Mouse (Mus musculus) kidney, postnatal 0 days (tissue): ENCODE measurements around the gene Slc9a9. TPM values are rescaled to one million over a fixed set of nuclear protein-coding genes. Genes with fewer than 3 reads are reported as not detected.

Experiments used
- ATAC-seq: fragments of 200-750 bp; cut with Nextera tagmentation; replicated peaks from 2 replicates; pipeline ENCODE4 v1.8.0; 2017; ENCODE audit warnings: low read depth, moderate number of reproducible peaks, moderate TSS enrichment, moderate library complexity; ENCODE audit not compliant: low FRiP score
- DNase-seq: peaks from one replicate; pipeline ENCODE4 v3.0.0-alpha.2; 2016; ENCODE audit warnings: low spot score
- H3K27ac ChIP-seq: fragments of 300-500 bp; sonication (generic); 2 replicates; pipeline ENCODE4 v1.5.1; 2014; ENCODE audit warnings: mild to moderate bottlenecking
- H3K27me3 ChIP-seq: fragments of 300-500 bp; sonication (generic); 2 replicates; pipeline ENCODE4 v1.6.1; 2014; ENCODE audit warnings: low read length, mixed read lengths; ENCODE audit not compliant: insufficient read depth
- H3K36me3 ChIP-seq: fragments of 300-500 bp; sonication (generic); 2 replicates; pipeline ENCODE4 v1.6.1; 2014; ENCODE audit warnings: low read length, mixed read lengths; ENCODE audit not compliant: insufficient read depth
- H3K4me1 ChIP-seq: fragments of 300-500 bp; sonication (generic); replicated peaks from 2 replicates; pipeline ENCODE4 v1.6.1; 2014; ENCODE audit warnings: antibody characterized with exemption, low read length, mixed read lengths; ENCODE audit not compliant: insufficient read depth
- H3K4me2 ChIP-seq: fragments of 300-500 bp; sonication (generic); 2 replicates; pipeline ENCODE4 v1.6.1; 2014; ENCODE audit warnings: mild to moderate bottlenecking, low read length, moderate library complexity, mixed read lengths
- H3K4me3 ChIP-seq: fragments of 300-500 bp; sonication (generic); replicated peaks from 2 replicates; pipeline ENCODE4 v1.5.1; 2014; ENCODE audit warnings: low read depth, low read length
- H3K9ac ChIP-seq: fragments of 300-500 bp; sonication (generic); 2 replicates; pipeline ENCODE4 v1.6.1; 2014; ENCODE audit warnings: low read depth, low read length
- H3K9me3 ChIP-seq: fragments of 300-500 bp; sonication (generic); replicated peaks from 2 replicates; pipeline ENCODE4 v1.6.1; 2016; ENCODE audit warnings: low read length, inconsistent platforms, mixed read lengths
- CTCF ChIP-seq: IDR thresholded peaks from 2 replicates; pipeline ENCODE4 v1.5.1; 2016; ENCODE audit warnings: antibody characterized with exemption, low read depth, mild to moderate bottlenecking, moderate library complexity
- WGBS: fragments of 180-500 bp; shearing (Covaris S2); extraction: QIAGEN DNeasy Blood & Tissue Kit; methylation state at CpG from one replicate; pipeline ENCODE4 v1.1.7; 2014; 5-methylcytosine and 5-hydroxymethylcytosine counted together
- microRNA-seq: library from miRNA; unstranded; fragments of <30 nt; microRNA quantifications from one replicate; pipeline ENCODE4, GENCODE M21; 2016
- polyA plus RNA-seq: library from polyadenylated mRNA; unstranded; fragments of >200 nt; fragmentation: Nextera tagmentation; extraction: Ambion mirVana; gene quantifications from 2 replicates; pipeline ENCODE4 v1.2.1, GENCODE M21; 2015

The Slc9a9 gene
- polyA plus RNA-seq, 1 experiment from 2014 or later, result 2.6 TPM

DNA sequence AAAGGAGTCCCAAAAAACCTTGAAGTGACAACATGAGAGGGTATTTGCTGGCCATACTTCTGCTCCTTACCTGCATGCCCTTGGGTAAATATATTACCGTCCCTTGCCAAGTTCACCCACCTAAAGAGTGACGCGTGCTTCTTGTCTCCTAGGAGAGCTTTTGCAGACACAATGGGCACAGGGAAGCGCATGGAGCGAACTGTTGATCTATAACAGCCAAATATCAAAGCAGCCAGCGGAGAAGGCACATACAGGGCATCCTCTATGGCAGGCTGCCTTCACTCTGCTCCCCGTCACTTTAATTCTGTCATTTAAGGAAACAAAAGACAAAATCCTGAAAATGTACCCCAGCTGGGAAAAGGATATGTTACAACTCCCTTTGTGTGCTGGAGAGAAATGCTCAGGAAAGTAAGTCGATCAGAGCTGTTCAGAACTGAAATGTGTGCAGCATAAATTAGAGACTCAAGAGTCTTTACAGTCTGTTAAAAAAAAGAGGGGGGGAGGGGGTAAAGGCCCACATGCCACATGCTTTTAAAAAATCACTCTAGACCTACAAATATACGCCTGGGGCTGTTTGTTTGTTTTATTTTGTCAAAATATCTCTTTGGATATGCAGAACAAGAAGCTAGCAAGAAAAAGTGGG, 594.3 kb downstream of the Slc9a9 start:
- ATAC-seq (no peak), DNase-seq (peak; percentile 21)
- H3K9ac ChIP-seq, result no peak overlapping the region
- no peak overlapping the region for H3K27ac ChIP-seq
- TF ChIP-seq CTCF, result no peak
- no peaks in the 10 kb centered on the region for H3K36me3 ChIP-seq
- WGBS, result 65% methylated on average over 9 of the region's 9 CpGs
- no peak overlapping the region for H3K4me3 ChIP-seq
- H3K27me3 ChIP-seq, result no peaks in the 10 kb centered on the region
- no peak overlapping the region for H3K4me2 ChIP-seq
- H3K4me1 ChIP-seq, result no peaks in the 10 kb centered on the region
- no peaks in the 10 kb centered on the region for H3K9me3 ChIP-seq

GRCm38 (mm10) chr9:95266179-95266578, 596.5 kb downstream of the Slc9a9 start:
- DNase-seq, result no peak
- no peak for TF ChIP-seq CTCF
- no peaks in the 10 kb centered on the region for H3K9me3 ChIP-seq
- no peak overlapping the region for H3K4me3 ChIP-seq
- 41% methylated on average over 2 of the region's 2 CpGs for WGBS
- ATAC-seq, result no peak
- no peak overlapping the region for H3K9ac ChIP-seq
- no peaks in the 10 kb centered on the region for H3K36me3 ChIP-seq
- no peaks in the 10 kb centered on the region for H3K4me1 ChIP-seq
- H3K4me2 ChIP-seq, result no peak overlapping the region
- no peak overlapping the region for H3K27ac ChIP-seq
- no peaks in the 10 kb centered on the region for H3K27me3 ChIP-seq

- Histone ChIP-seq H3K27me3 (no peaks in the 10 kb centered on the region), H3K9ac (no peak overlapping the region), H3K4me3 (no peak overlapping the region), H3K9me3 (no peaks in the 10 kb centered on the region), H3K4me2 (no peak overlapping the region), H3K36me3 (no peaks in the 10 kb centered on the region), H3K27ac (no peak overlapping the region), H3K4me1 (no peaks in the 10 kb centered on the region)
- DNase-seq (no peak), ATAC-seq (no peak)
- TF ChIP-seq CTCF, result no peak
- WGBS, result 51% methylated on average over 2 of the region's 2 CpGs
Measured at GRCm38 (mm10) chr9:95266924-95267323, 597.2 kb downstream of the Slc9a9 start.

- WGBS, result 55% methylated on average over 10 of the region's 10 CpGs
- H3K4me3 ChIP-seq, result no peak overlapping the region
- ATAC-seq (no peak), DNase-seq (peak; percentile 63)
- H3K9me3 ChIP-seq, result no peaks in the 10 kb centered on the region
- H3K27ac ChIP-seq, result no peak overlapping the region
- TF ChIP-seq CTCF, result no peak
- no peaks in the 10 kb centered on the region for H3K36me3 ChIP-seq
- no peaks in the 10 kb centered on the region for H3K27me3 ChIP-seq
- H3K4me2 ChIP-seq, result no peak overlapping the region
- H3K9ac ChIP-seq, result no peak overlapping the region
- 0 out of 2 replicates have a peak, but pooled peaks cover 4% of the 10 kb centered on the region for H3K4me1 ChIP-seq
Measured at GRCm38 (mm10) chr9:95279590-95280344, 610.1 kb downstream of the Slc9a9 start.

Small RNA genes within 50 kb of the gene (microRNA-seq; reads per million reads assigned to microRNA genes)
- gene Mir7656, result not detected

Other genes with a start within 250 kb of the Slc9a9 start
- 16.3 and 22.3 TPM in 2 replicates for gene 1190002N15Rik, start 131.8 kb upstream of the Slc9a9 start, polyA plus RNA-seq